Mouse (Mus musculus) ovary, adult 18-20 months (tissue): Measurements from ENCODE around the gene Zfp777.

Source experiments
- DNase-seq: peaks from one replicate; pipeline ENCODE4 v3.0.0; 2022; ENCODE audit warnings: low spot score, mixed read lengths

Gene Zfp777

GRCm38 (mm10) chr6:48025905-48026660 is 22.6 kb downstream of the Zfp777 start:
- no peak for DNase-seq

DNA sequence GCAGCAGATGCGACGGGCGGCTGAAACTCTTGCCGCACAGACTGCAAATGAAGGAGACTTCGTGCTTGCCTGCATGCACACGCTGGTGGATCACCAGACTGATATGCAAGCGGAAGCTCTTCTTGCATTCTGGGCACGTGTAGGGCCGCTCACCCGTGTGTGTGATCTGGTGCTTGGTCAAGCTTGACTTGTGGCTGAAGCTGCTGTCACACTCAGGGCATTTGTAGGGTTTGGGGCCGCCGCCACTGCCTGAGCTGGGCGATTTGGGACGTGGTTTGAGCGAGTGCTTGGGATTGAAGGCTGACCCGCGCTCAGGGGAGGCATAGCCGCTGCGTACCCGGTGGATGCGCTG is 23.7 kb downstream of the Zfp777 start:
- no peak for DNase-seq

DNA sequence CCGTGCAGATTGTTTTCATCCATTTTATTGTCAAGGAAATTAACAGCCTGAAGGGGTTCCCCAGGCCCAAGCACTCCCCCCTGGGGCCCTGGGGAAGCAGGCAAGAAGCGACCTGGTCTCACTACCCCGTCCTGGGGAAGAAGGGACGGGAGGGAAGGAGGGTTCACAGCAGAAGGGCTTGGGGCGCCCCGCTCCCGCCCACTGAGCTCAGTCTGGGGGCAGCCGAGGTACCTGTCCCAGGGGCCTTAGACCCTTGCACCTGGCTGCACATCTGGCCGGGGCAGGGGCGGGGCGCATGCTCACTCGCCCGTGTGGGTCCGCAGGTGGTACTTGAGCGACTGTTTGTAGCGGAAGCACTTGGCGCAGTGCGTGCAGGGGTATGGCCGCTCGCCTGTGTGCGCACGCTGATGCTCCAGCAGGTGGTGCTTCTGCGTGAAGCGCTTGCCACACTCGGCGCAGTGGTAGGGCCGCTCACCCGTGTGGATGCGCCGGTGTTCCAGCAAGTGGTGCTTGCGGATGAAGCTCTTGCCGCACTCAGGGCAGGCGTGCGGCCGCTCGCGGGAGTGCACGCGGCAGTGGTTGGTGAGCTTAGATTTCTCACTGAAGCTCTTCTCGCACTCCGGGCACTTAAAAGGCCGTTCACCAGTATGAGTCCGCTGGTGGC is 24.2 kb downstream of the Zfp777 start:
- DNase-seq: no peak

DNA sequence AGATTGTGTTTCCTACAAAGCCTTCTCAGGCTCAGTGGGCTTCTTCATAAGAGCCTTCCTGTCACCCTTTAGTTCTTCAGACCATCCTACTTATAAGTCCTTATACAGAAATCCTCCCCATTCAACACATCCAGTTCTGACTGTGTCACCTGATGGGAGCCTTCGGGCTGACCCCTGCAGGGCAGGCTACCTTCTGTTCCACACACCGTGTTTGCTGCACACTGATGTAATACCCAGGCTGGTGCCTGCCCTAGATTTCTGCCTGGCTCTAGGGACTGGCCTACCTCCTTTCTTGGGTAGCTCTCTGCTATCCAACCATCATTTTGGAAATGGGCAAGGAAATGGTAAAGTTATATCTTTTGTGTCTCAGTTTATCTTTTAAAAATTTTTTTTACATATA is 26.0 kb downstream of the Zfp777 start:
- no peak for DNase-seq

GRCm38 (mm10) chr6:48021678-48022077 is 27.0 kb downstream of the Zfp777 start:
- DNase-seq: no peak

- DNase-seq: no peak
Measured at GRCm38 (mm10) chr6:48020006-48020405, 28.7 kb downstream of the Zfp777 start.

GRCm38 (mm10) chr6:48016841-48017240 is 31.9 kb downstream of the Zfp777 start:
- DNase-seq: no peak

DNA sequence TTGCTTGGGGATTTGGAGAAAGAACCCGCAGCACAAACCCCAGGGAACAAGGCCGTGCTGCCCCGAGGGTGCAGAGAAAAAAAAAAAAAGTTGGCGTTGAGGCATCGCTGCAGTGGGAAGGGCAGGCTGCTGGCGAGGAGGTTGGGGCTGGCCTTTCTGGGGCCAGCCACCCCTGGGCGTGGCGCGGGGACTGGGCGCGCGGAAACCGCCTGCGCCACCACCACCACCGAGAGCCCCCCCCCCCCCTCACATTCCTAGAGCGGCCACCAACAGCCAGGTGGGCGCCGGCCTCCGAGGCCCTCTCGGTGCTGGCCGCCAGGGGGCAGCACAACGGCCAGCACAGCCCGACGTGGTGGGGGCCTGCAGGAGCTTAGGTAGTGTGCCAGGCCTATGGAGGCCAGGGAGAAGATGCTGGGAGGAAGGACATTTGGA is 32.6 kb downstream of the Zfp777 start:
- DNase-seq: peak; percentile 52

DNA sequence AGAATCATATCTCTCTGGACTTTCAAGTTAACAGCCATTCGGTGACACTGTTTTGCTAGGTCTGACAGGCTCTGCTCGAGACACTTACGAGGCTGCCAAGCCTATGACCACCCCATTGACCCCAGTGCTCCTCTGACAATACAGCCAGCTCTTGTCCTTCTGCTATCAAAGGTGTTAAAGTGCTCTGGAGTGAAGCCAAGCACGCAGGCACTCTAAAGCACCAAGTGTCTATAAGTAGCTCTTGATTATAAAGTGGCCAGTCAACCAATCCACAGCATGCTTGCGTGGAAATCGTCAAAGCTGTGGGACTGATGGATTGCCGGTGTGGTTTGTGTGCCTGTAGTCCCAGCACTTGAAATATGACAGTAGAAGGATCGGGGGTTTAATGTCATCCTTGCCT is 38.0 kb downstream of the Zfp777 start:
- no peak for DNase-seq

- DNase-seq: no peak
Measured at GRCm38 (mm10) chr6:47995661-47996060, 53.0 kb downstream of the Zfp777 start.

DNA sequence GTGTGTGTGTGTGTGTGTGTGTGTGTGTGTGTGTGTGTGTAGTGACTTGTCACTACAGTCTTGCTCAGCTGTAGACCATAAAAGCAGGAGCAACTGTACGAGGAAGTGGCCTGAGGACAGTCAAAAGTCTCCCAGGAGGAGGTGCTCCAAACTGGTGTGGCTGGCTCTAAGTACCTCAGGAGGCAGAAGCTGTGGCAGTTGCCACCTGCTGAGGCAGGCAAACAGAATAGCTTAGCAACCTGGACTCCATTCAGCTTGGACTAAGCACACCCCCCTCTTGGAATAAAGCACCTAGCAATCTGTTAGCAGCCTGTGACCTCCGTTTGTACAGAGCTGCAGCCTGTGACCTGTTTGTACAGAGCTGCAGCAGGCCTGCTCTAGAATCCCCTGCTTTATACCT is 64.8 kb downstream of the Zfp777 start:
- DNase-seq: no peak

DNA sequence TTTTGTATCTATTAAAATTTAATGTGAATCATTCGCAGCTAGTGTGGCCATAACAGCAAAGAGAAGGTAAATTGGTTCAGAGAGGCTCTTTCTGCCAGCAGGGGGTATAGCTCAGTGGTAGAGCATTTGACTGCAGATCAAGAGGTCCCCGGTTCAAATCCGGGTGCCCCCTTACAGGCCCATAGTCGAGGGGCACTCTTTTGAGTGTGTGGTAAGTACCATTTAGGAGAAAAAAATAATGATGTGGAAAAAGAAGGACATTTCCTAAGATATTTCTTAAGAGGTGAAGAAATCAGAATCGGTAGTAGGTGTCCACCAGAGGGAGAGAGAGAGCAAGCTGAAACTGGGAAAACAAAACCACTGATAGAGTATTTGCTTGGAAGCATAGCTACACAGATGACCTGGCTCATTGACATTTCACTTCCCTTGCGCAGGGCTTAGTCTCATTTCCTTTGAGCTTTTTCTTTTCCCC is 69.8 kb downstream of the Zfp777 start:
- peak; percentile 65 for DNase-seq

- no peak for DNase-seq
Measured at GRCm38 (mm10) chr6:47974599-47974998, 74.1 kb downstream of the Zfp777 start.
